Mouse (Mus musculus) hindbrain, embryonic 13.5 days (tissue): Measurements from ENCODE around the gene Klhl20. TPM values are rescaled to one million over a fixed set of nuclear protein-coding genes. Genes with fewer than 3 reads are reported as not detected.
"Not testable (repeated sequence)": the region's sequence is repeated elsewhere in the genome, so short reads cannot be mapped to it uniquely, and the experiment has no call there.

Experiments used
- ATAC-seq: fragments of 200-750 bp; cut with Nextera tagmentation; 2 replicates; pipeline ENCODE4 v1.8.0; 2017; ENCODE audit warnings: moderate TSS enrichment; ENCODE audit not compliant: low FRiP score
- H3K27ac ChIP-seq: fragments of 300-500 bp; sonication (generic); 2 replicates; pipeline ENCODE4 v1.5.1; 2015; ENCODE audit warnings: inconsistent platforms, mild to moderate bottlenecking, moderate library complexity
- H3K27me3 ChIP-seq: fragments of 300-500 bp; sonication (generic); 2 replicates; pipeline ENCODE4 v1.6.1; 2015; ENCODE audit warnings: mild to moderate bottlenecking, inconsistent platforms
- H3K36me3 ChIP-seq: fragments of 300-500 bp; sonication (generic); 2 replicates; pipeline ENCODE4 v1.6.1; 2015; ENCODE audit warnings: mild to moderate bottlenecking, inconsistent platforms
- H3K4me1 ChIP-seq: fragments of 300-500 bp; sonication (generic); replicated peaks from 2 replicates; pipeline ENCODE4 v1.6.1; 2015; ENCODE audit warnings: inconsistent platforms
- H3K4me2 ChIP-seq: fragments of 300-500 bp; sonication (generic); 2 replicates; pipeline ENCODE4 v1.6.1; 2015; ENCODE audit warnings: inconsistent platforms, mild to moderate bottlenecking, moderate library complexity
- H3K4me3 ChIP-seq: fragments of 300-500 bp; sonication (generic); 2 replicates; pipeline ENCODE4 v1.5.1; 2015; ENCODE audit warnings: mild to moderate bottlenecking, inconsistent platforms
- H3K9ac ChIP-seq: fragments of 300-500 bp; sonication (generic); 2 replicates; pipeline ENCODE4 v1.6.1; 2015; ENCODE audit warnings: mild to moderate bottlenecking, inconsistent platforms
- H3K9me3 ChIP-seq: fragments of 300-500 bp; sonication (generic); 2 replicates; pipeline ENCODE4 v1.6.1; 2016; ENCODE audit warnings: inconsistent platforms
- WGBS: fragments of 180-500 bp; shearing (Covaris S2); methylation state at CpG from one replicate; pipeline ENCODE4 v1.1.7; 2015; 5-methylcytosine and 5-hydroxymethylcytosine counted together
- polyA plus RNA-seq: library from polyadenylated mRNA; unstranded; fragments of >200 nt; fragmentation: Nextera tagmentation; extraction: Ambion mirVana; gene quantifications from 2 replicates; pipeline ENCODE4 v1.2.1, GENCODE M21; 2015

The Klhl20 gene
- polyA plus RNA-seq, result 16.9 and 17.9 TPM in 2 replicates

DNA sequence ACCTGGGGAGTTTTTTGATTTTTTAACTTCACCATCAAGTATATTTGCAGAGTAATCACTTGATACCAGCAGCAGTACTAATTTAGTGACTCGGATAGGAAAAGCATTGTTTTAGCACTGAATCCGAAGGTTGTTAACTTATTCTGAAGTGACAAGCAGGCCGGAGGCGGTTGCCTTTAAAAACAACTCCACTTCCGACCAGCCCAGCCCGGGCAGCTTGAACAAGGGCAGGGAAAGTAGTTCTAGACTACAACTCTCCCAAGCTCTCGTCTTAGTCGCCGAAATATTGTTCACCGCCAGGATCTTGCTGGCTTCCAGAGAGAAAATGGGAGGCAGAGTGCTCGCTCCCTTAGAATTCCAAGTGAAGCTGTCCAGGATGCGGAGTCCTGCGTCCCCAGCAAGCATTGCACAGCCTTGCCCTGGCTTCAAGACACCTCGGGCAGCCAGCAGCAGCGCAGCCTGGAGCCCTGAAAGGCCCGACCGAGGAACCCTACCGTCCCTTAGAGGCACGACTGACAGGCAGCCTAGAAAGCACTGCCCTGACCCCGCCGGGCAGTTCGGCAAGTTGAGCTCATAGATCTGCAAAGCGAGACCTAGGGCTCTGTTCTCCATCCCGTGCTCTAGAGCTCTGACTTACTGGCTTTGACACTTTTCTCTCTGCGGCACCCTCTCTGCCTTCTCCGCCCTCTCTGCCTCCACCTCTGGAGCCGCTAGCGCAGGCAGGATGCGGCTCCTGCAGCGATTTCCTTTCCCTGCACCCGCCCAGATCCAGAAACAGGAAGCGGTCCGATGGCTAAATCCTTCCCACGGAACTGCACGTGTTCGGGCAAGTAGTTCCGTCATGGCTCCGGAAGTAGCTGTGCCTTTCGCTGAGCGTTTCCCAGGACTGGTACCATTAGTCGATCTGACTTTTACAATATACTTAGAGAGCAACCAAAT, at the start of gene Klhl20:
Klhl20 (minus strand) TSS at position 786 of the 939 bp plus-strand sequence.
- H3K27me3 ChIP-seq, result peaks cover 8% of the 10 kb centered on the region
- H3K9me3 ChIP-seq, result no peaks in the 10 kb centered on the region
- 2% methylated on average over 39 of the region's 41 CpGs for WGBS
- H3K4me2 ChIP-seq, result peak within 1 kb of the TSS; percentile 92
- peak; percentile 97 for ATAC-seq
- H3K36me3 ChIP-seq, result peaks cover 6% of the 10 kb centered on the region; the same call in 1 of the 2 replicates
- peak within 1 kb of the TSS; percentile 84 for H3K27ac ChIP-seq
- peak within 1 kb of the TSS; percentile 96 for H3K4me3 ChIP-seq
- peak within 1 kb of the TSS; percentile 95 for H3K9ac ChIP-seq
- peaks cover 18% of the 10 kb centered on the region for H3K4me1 ChIP-seq

DNA sequence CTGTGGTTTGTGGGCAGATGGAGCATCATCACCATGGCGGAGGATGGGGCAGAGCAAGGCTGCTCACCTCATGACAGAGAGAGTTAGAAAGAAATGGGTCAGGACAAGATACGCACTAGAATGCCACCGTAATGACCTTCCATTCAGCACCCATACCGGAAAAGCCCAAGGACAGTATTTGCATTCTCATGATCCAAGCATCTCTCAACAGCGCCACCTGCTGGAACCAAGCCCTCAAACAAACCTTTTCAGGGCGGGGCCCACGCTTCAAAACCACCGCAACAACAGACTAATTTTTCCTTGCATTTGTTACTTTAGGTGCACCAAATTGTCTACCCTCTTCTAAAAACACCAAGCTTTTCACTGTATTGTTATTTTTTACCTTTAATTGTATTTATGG, 49.4 kb upstream of the Klhl20 start:
- H3K9ac ChIP-seq, result no peak overlapping the region
- H3K9me3 ChIP-seq, result 0 out of 2 replicates have a peak, but pooled peaks cover 3% of the 10 kb centered on the region
- 58% methylated on average over 8 of the region's 8 CpGs for WGBS
- H3K4me3 ChIP-seq, result no peak overlapping the region
- ATAC-seq, result no peak
- H3K27ac ChIP-seq, result no peak overlapping the region
- no peaks in the 10 kb centered on the region for H3K27me3 ChIP-seq
- H3K4me1 ChIP-seq, result no peaks in the 10 kb centered on the region
- no peak overlapping the region for H3K4me2 ChIP-seq
- H3K36me3 ChIP-seq, result no peaks in the 10 kb centered on the region

DNA sequence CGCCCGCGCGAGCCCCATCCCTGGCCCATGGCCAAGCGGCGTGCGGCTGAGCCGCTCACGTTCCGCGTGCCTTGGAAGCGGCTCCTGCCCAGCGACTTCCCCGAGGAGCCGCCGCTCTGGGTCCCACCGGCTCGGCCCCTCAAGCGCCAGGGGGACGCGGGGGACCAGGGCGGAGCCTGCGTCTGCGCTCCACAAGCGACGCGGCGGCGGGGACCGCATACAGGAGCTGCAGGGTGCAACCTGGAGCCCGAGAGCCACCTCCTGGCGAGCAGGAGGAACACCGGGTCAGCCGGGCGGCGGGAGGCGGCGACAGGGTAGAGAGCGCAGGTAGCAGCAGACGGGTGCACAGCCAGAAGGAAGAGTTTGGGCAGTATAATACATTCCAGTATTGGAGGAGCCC, 39.3 kb upstream of the Klhl20 start:
- H3K4me1 ChIP-seq, result no peaks in the 10 kb centered on the region
- H3K27me3 ChIP-seq, result peaks cover 41% of the 10 kb centered on the region
- no peak overlapping the region for H3K27ac ChIP-seq
- peak; percentile 97 for ATAC-seq
- no peaks in the 10 kb centered on the region for H3K9me3 ChIP-seq
- H3K36me3 ChIP-seq, result no peaks in the 10 kb centered on the region
- peak overlapping the region; percentile 53 for H3K4me3 ChIP-seq
- H3K9ac ChIP-seq, result peak overlapping the region; percentile 73
- WGBS, result 2% methylated on average over 40 of the region's 40 CpGs
- H3K4me2 ChIP-seq, result peak overlapping the region; percentile 80

DNA sequence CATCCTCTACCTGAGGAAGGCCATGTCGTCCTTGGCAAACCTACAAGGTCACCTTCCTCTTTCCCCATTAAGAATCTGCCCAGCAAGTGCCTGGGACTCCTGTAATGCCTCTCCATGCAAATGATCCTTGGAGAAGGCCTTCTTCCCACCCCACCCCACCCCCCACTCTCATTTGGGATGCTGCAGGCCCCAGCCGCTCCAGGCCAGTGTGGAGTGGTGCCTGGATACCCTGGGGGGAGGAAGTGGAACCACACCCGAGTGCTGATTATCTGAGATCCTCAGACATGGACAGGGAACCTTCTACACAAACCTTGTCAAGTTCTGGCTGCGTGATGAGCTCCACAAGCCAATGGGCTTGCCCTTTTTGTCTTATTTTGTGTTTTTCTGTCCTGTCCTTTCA, 29.0 kb upstream of the Klhl20 start:
- H3K36me3 ChIP-seq, result no peaks in the 10 kb centered on the region
- H3K4me2 ChIP-seq, result no peak overlapping the region
- no peak for ATAC-seq
- H3K27ac ChIP-seq, result no peak overlapping the region
- WGBS, result 65% methylated on average over 4 of the region's 4 CpGs
- no peak overlapping the region for H3K4me3 ChIP-seq
- H3K4me1 ChIP-seq, result no peaks in the 10 kb centered on the region
- no peaks in the 10 kb centered on the region for H3K9me3 ChIP-seq
- H3K27me3 ChIP-seq, result no peaks in the 10 kb centered on the region
- H3K9ac ChIP-seq, result no peak overlapping the region

DNA sequence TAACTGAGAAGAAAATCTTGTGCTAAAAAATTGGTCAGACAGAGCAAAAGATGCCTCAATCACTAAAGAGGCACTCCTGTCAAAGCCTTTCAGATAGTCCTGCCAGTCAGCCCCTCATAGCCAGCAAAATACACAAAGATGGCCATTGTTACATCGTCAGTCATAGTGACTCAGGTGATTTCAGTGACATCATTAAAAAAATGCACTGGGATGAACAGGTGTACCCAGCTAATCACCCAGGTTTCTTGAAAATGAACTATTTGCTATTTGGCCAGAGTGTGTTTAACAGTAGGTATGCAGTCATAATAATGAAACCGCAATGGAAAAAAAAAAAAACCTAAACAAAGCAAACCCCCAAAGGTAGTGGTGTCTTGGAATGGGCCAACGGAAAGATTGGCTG, 27.9 kb upstream of the Klhl20 start, which contains the start of gene Tex50:
Tex50 (minus strand) TSS at position 101 of the 400 bp plus-strand sequence.
- no peak within 1 kb of the TSS for H3K9ac ChIP-seq
- WGBS, result 93% methylated on average over 3 of the region's 3 CpGs
- H3K36me3 ChIP-seq, result no peaks in the 10 kb centered on the region
- H3K27me3 ChIP-seq, result no peaks in the 10 kb centered on the region
- no peaks in the 10 kb centered on the region for H3K4me1 ChIP-seq
- no peak within 1 kb of the TSS for H3K4me3 ChIP-seq
- H3K9me3 ChIP-seq, result no peaks in the 10 kb centered on the region
- no peak within 1 kb of the TSS for H3K4me2 ChIP-seq
- H3K27ac ChIP-seq, result no peak within 1 kb of the TSS
- no peak for ATAC-seq

DNA sequence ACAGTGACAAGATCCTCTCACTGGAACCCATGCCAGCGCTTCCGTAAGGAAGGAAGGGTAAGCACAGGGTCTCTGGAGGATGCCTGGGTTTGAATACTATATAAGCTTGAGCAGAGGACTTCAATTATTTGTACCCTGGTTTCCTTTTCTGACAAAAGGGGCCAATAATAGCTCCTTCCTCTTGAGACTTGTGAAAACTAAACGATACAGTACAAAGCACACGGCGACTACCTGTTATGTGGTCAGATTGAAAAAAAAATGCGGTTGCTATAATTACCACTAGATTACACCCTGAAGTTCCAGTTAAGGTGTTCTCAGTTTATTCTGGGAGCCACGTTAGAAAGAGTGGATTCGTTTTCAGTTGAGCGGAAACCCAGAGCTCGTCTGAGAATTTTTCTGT, 25.2 kb upstream of the Klhl20 start:
- Histone ChIP-seq H3K36me3 (no peaks in the 10 kb centered on the region), H3K9ac (no peak overlapping the region), H3K4me1 (no peaks in the 10 kb centered on the region), H3K9me3 (no peaks in the 10 kb centered on the region), H3K27me3 (no peaks in the 10 kb centered on the region), H3K4me3 (no peak overlapping the region), H3K27ac (no peak overlapping the region), H3K4me2 (no peak overlapping the region)
- 85% methylated on average over 10 of the region's 10 CpGs for WGBS
- ATAC-seq, result no peak

DNA sequence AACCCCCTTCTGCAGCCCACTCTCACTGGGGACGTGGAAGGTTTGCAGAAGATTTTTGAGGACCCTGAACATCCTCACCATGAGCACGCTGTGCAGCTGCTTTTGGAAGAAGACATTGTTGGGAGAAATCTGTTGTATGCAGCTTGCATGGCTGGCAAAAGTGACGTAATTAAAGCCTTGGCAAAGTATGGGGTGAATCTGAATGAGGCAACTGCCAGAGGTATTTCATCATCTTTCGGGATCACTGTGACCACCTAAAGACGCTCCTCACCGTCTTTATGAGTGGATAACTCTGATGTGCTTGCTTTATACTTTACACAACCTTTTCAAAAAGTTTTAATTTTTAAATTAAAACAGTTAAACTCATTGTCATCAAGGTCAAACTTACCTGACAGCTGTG, 19.8 kb upstream of the Klhl20 start:
- Histone ChIP-seq H3K9me3 (no peaks in the 10 kb centered on the region), H3K9ac (no peak overlapping the region)
- 73% methylated on average over 6 of the region's 6 CpGs for WGBS

DNA sequence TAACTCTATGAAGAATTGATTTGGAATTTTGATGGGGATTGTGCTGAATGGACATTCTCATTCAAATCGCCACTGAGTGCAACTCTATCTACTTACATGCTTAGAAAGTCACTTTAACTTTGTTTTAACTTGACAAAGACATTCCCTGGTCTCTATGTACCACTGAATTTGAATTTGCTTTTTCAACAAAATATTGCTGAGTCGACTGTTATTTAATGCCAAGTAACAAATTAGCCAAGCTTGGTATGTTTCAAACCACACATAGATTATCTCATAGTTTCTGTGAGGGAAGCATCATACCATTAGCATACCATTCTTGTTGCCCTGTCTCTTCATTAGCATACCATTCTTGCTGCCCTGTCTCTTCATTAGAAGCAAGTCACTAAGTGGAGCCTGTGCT, 16.6 kb upstream of the Klhl20 start:
- Histone ChIP-seq H3K9me3 (no peaks in the 10 kb centered on the region), H3K4me3 (no peak overlapping the region), H3K4me2 (no peak overlapping the region), H3K9ac (no peak overlapping the region), H3K4me1 (0 out of 2 replicates have a peak, but pooled peaks cover 3% of the 10 kb centered on the region), H3K36me3 (no peaks in the 10 kb centered on the region), H3K27ac (no peak overlapping the region), H3K27me3 (no peaks in the 10 kb centered on the region)
- ATAC-seq, result no peak
- 82% methylated on average over 2 of the region's 2 CpGs for WGBS

More for the DNA sequence above, 19.8 kb upstream of the Klhl20 start:
- Histone ChIP-seq H3K4me1 (no peaks in the 10 kb centered on the region), H3K27me3 (no peaks in the 10 kb centered on the region), H3K4me3 (no peak overlapping the region), H3K4me2 (no peak overlapping the region), H3K27ac (no peak overlapping the region), H3K36me3 (no peaks in the 10 kb centered on the region)
- ATAC-seq, result no peak

DNA sequence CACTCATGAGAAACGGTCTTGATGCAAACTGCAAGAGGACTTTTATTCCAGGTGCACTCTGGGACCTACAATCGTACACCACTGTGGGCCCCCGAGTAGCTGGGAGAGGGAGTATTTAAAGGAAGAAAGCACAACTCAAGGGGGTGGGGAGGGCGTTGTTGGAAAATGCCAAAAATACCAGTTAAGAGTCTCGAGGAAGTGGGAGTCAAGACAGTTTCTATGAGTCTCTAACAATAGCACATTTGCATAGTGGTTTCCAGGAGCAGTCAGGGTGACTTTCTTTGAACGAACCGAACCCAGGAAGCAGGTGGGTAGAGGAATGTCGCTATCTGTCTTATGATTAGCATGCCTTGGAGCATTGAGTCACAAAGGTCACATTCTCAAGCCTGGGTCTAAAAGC, 14.3 kb upstream of the Klhl20 start:
- H3K36me3 ChIP-seq, H3K27ac ChIP-seq, H3K4me1 ChIP-seq, H3K9me3 ChIP-seq, H3K4me2 ChIP-seq, H3K9ac ChIP-seq, H3K4me3 ChIP-seq, ATAC-seq, H3K27me3 ChIP-seq: not testable (repeated sequence)
- WGBS, result 92% methylated on average over 8 of the region's 8 CpGs

DNA sequence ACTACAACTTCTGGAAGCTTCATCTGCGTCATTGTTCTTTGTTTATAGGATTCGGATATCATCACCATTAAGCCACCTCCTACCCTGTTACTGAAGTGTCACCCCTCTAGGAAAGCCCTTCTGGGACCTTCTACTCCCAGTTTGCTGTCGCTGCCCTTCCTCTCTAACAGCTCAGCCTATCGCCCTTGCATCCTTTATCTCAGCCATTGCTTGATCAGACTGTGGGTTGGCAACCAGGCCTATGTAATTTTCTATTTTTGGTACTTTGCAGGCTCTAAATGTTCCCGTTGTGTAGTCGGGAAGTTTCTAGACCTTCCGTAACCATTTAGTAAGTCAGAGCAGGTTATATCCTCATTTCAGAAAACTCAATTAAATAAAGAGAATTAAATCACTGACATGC, 11.9 kb upstream of the Klhl20 start:
- H3K9ac ChIP-seq, result peak overlapping the region; percentile 73; the same call in 1 of the 2 replicates
- no peaks in the 10 kb centered on the region for H3K36me3 ChIP-seq
- 0 out of 2 replicates have a peak, but pooled peaks have one; percentile 50 for ATAC-seq
- 87% methylated on average over 7 of the region's 7 CpGs for WGBS
- H3K27ac ChIP-seq, result no peak overlapping the region
- H3K4me3 ChIP-seq, result peak overlapping the region; percentile 49
- peak overlapping the region; percentile 68 for H3K4me2 ChIP-seq
- no peaks in the 10 kb centered on the region for H3K9me3 ChIP-seq
- H3K4me1 ChIP-seq, result 0 out of 2 replicates have a peak, but pooled peaks cover 8% of the 10 kb centered on the region
- no peaks in the 10 kb centered on the region for H3K27me3 ChIP-seq

DNA sequence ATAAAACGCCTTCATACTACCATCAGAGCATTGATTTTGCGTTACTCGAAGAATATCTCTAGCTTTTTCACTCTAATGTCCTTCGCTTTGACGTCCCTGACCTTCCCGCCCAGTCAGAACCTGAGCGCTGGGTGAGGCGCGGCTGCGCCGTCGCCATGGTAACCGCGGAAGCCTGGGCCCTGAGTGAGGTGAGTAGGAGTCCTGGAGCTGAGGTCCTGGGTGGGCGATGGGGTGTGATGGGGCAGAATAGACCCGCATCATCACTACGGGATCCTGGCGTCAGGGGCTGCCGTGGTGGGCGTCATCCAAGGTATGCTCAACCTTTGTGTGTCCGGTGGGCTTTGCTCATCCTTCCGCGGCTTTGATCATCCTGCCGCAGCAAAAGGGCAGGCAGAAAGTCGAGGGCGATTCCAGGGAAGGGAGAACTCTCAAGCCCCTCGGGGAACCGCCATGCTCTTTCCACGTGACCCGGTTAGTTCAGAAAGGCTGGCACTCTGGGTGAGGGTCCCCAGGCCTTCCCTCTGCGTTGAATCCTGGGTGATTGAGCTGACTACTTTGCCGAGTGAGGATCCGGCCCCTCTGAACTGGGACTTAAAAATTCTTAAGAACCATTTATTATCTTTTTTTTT, 11.3 kb upstream of the Klhl20 start, which contains the start of gene Ankrd45:
Ankrd45 (plus strand) TSS at position 161 of the 629 bp plus-strand sequence.
- 5% methylated on average over 33 of the region's 33 CpGs for WGBS
- Histone ChIP-seq H3K4me3 (peak within 1 kb of the TSS; percentile 49), H3K27me3 (no peaks in the 10 kb centered on the region), H3K27ac (0 out of 2 replicates have a peak within 1 kb of the TSS, but pooled peaks have one; percentile 3), H3K9me3 (no peaks in the 10 kb centered on the region), H3K36me3 (no peaks in the 10 kb centered on the region), H3K9ac (peak within 1 kb of the TSS; percentile 73), H3K4me1 (0 out of 2 replicates have a peak, but pooled peaks cover 8% of the 10 kb centered on the region), H3K4me2 (peak within 1 kb of the TSS; percentile 68)
- ATAC-seq, result peak; percentile 96

DNA sequence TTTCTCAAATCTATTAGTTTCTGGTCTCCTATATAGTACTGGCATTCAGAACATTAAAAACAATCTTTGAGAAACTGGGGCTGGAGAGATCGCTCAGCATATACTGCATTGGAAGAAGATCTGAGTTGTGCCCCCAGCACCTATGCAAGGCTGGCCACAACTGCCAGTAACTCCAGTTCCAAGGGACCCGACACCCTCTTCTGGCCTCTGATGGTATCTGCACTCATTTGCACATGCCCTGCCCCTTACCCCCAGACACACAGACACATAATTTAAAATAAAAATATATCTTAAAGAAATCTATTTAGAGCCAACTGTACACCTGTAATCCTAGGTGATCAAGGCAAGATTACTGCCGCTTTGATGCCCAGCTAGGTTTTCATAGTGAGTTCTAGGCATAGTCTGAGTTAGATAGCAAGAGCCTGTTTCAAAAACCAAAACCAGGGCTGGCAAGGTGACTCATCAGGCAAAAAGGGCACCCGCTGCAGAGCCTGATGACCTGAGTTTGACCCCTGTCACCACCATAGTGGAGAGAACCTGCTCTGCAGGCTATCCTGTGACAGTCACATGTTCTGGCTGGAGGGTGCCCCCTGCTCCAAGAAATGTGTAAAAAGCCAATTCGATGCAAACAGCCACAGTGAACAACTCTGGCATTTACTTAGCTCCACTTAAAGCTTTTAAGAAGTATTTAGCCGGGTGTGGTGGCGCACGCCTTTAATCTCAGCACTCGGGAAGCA, 8.9 kb upstream of the Klhl20 start:
- no peaks in the 10 kb centered on the region for H3K27me3 ChIP-seq
- H3K4me1 ChIP-seq, result 0 out of 2 replicates have a peak, but pooled peaks cover 8% of the 10 kb centered on the region
- no peaks in the 10 kb centered on the region for H3K36me3 ChIP-seq
- H3K4me3 ChIP-seq, result no peak overlapping the region
- no peak overlapping the region for H3K9ac ChIP-seq
- no peak for ATAC-seq
- H3K9me3 ChIP-seq, result no peaks in the 10 kb centered on the region
- H3K4me2 ChIP-seq, result no peak overlapping the region
- WGBS, result 82% methylated on average over 9 of the region's 9 CpGs
- H3K27ac ChIP-seq, result no peak overlapping the region
